Mouse (Mus musculus): Measurements from ENCODE around the gene Atp2b2. TPM values are rescaled to one million over a fixed set of nuclear protein-coding genes. Genes with fewer than 3 reads are reported as not detected.

Atp2b2 gene
- total and polyA plus RNA-seq, 2 experiments from 2014 or later = 35.4 to 96.3 TPM

DNA sequence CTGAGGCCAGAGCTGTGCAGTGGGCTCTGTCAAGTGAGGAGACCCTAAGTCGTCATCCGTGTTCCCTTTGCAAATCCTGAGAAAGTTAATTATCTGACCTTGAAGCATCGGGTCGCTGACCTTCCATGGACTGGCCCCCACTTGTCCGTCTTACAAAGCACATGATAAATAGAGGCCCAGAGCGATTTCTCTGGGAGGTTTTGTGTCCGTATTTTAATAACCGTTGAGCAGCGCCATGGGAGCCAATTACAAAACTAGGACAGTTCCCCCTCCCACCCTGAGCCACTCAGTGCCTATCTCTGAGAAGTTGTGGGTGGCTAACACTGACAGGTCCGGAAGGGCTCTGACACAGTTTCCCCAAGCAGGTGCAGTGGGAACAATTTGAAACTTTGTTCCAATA, 32.5 kb upstream of the Atp2b2 start:
- 54% methylated on average over 10 of the region's 10 CpGs for WGBS
- DNase-seq (ENCODE audit: low spot score) (no peak), ATAC-seq (ENCODE audit: low FRiP score) (no peak)
- no peaks in the 10 kb centered on the region for H3K9me3 ChIP-seq (ENCODE audit: low read length)
- H3K4me2 ChIP-seq (ENCODE audit: low read depth, low read length, poor library complexity, severe bottlenecking) = no peak overlapping the region
- H3K36me3 ChIP-seq (ENCODE audit: insufficient read depth, low read length) = no peaks in the 10 kb centered on the region
- H3K4me3 ChIP-seq (ENCODE audit: low read depth, low read length) = no peak overlapping the region
- no peak for TF ChIP-seq CTCF (IDR thresholded peaks at IDR 0.05)
- H3K4me1 ChIP-seq (ENCODE audit: insufficient read depth, low read length) = no peaks in the 10 kb centered on the region
- H3K27me3 ChIP-seq (ENCODE audit: insufficient read depth, low read length) = 0 out of 2 replicates have a peak, but pooled peaks cover 3% of the 10 kb centered on the region
- no peak overlapping the region for H3K9ac ChIP-seq (replicated peaks; ENCODE audit: low read length, poor library complexity, severe bottlenecking)
- no peak overlapping the region for H3K27ac ChIP-seq (ENCODE audit: low read depth, low read length)

GRCm38 (mm10) chr6:114074256-114074655, 31.8 kb upstream of the Atp2b2 start:
- Histone ChIP-seq H3K27me3 (ENCODE audit: insufficient read depth, low read length) (0 out of 2 replicates have a peak, but pooled peaks cover 3% of the 10 kb centered on the region), H3K4me3 (ENCODE audit: low read depth, low read length) (no peak overlapping the region), H3K9ac (replicated peaks; ENCODE audit: low read length, poor library complexity, severe bottlenecking) (no peak overlapping the region), H3K9me3 (ENCODE audit: low read length) (no peaks in the 10 kb centered on the region), H3K4me2 (ENCODE audit: low read depth, low read length, poor library complexity, severe bottlenecking) (no peak overlapping the region), H3K36me3 (ENCODE audit: insufficient read depth, low read length) (no peaks in the 10 kb centered on the region), H3K27ac (ENCODE audit: low read depth, low read length) (no peak overlapping the region), H3K4me1 (ENCODE audit: insufficient read depth, low read length) (no peaks in the 10 kb centered on the region)
- WGBS = 56% methylated on average over 1 of the region's 1 CpGs
- no peak for ATAC-seq (ENCODE audit: low FRiP score)
- TF ChIP-seq CTCF (IDR thresholded peaks at IDR 0.05) = no peak
- DNase-seq (ENCODE audit: low spot score) = no peak

- no peak overlapping the region for H3K9ac ChIP-seq (replicated peaks; ENCODE audit: low read length, poor library complexity, severe bottlenecking)
- no peaks in the 10 kb centered on the region for H3K4me1 ChIP-seq (ENCODE audit: insufficient read depth, low read length)
- no peaks in the 10 kb centered on the region for H3K36me3 ChIP-seq (ENCODE audit: insufficient read depth, low read length)
- no peak overlapping the region for H3K4me3 ChIP-seq (ENCODE audit: low read depth, low read length)
- WGBS = 5% methylated on average over 4 of the region's 4 CpGs
- no peak overlapping the region for H3K27ac ChIP-seq (ENCODE audit: low read depth, low read length)
- 0 out of 2 replicates have a peak, but pooled peaks cover 3% of the 10 kb centered on the region for H3K27me3 ChIP-seq (ENCODE audit: insufficient read depth, low read length)
- peak; percentile 92 for TF ChIP-seq CTCF (IDR thresholded peaks at IDR 0.05)
- ATAC-seq (ENCODE audit: low FRiP score) (no peak), DNase-seq (ENCODE audit: low spot score) (peak; percentile 90)
- H3K4me2 ChIP-seq (ENCODE audit: low read depth, low read length, poor library complexity, severe bottlenecking) = no peak overlapping the region
- no peaks in the 10 kb centered on the region for H3K9me3 ChIP-seq (ENCODE audit: low read length)
Observed at GRCm38 (mm10) chr6:114071564-114071963, 29.2 kb upstream of the Atp2b2 start.

DNA sequence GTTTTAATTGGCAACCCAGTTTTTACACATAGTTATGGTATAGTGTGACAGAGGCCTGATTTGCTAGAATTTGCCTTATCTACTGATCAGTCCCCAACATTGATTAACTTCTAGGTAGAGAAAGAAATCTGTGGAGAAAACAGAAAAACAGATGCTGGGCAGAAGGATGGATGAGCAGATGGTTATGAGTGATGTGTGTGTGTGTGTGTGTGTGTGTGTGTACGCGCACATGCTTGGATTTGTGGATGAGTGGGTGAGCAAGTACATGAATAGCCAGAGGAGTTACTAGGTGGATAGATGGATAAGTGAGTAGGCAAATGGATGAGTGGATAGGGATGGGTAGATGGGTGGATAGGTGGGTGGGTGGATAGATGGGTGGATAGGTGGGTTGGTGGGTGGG, 20.7 kb upstream of the Atp2b2 start:
- Histone ChIP-seq H3K36me3 (ENCODE audit: insufficient read depth, low read length) (no peaks in the 10 kb centered on the region), H3K4me2 (ENCODE audit: low read depth, low read length, poor library complexity, severe bottlenecking) (no peak overlapping the region), H3K27me3 (ENCODE audit: insufficient read depth, low read length) (no peaks in the 10 kb centered on the region), H3K4me1 (ENCODE audit: insufficient read depth, low read length) (peaks cover 2% of the 10 kb centered on the region; the same call in 1 of the 2 replicates), H3K9me3 (ENCODE audit: low read length) (no peaks in the 10 kb centered on the region), H3K4me3 (ENCODE audit: low read depth, low read length) (no peak overlapping the region), H3K27ac (ENCODE audit: low read depth, low read length) (no peak overlapping the region), H3K9ac (replicated peaks; ENCODE audit: low read length, poor library complexity, severe bottlenecking) (no peak overlapping the region)
- no peak for ATAC-seq (ENCODE audit: low FRiP score)
- TF ChIP-seq CTCF (IDR thresholded peaks at IDR 0.05) = no peak
- DNase-seq (ENCODE audit: low spot score) = no peak
- 97% methylated on average over 2 of the region's 2 CpGs for WGBS

- no peak for DNase-seq (ENCODE audit: low spot score)
- H3K27ac ChIP-seq (ENCODE audit: low read depth, low read length) = no peak overlapping the region
- H3K27me3 ChIP-seq (ENCODE audit: insufficient read depth, low read length) = no peaks in the 10 kb centered on the region
- ATAC-seq (ENCODE audit: low FRiP score) = no peak
- H3K4me1 ChIP-seq (ENCODE audit: insufficient read depth, low read length) = peaks cover 5% of the 10 kb centered on the region; the same call in 1 of the 2 replicates
- H3K4me2 ChIP-seq (ENCODE audit: low read depth, low read length, poor library complexity, severe bottlenecking) = no peak overlapping the region
- H3K36me3 ChIP-seq (ENCODE audit: insufficient read depth, low read length) = no peaks in the 10 kb centered on the region
- H3K4me3 ChIP-seq (ENCODE audit: low read depth, low read length) = no peak overlapping the region
- H3K9ac ChIP-seq (replicated peaks; ENCODE audit: low read length, poor library complexity, severe bottlenecking) = no peak overlapping the region
- TF ChIP-seq CTCF (IDR thresholded peaks at IDR 0.05) = no peak
- no peaks in the 10 kb centered on the region for H3K9me3 ChIP-seq (ENCODE audit: low read length)
Observed at GRCm38 (mm10) chr6:114062688-114063087, 20.3 kb upstream of the Atp2b2 start.

DNA sequence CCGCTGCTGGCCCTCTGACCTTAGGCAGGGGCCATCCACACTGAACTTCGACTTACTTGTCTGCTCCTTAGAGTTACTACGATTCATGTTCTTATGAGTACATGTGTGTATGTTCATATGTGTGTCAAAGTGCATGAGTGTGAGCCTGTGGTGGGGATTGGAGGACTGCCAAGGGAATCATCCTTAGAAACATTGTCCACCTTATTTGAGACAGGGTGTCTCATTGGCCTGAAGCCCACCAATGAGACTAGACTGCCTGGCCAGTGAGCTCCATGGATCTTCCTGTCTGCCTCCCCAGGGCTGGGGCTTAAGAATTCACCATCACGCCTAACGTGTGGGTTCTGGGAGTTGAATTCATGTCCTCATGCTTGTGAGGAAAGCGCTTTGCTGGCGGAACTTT, 16.8 kb upstream of the Atp2b2 start:
- DNase-seq (ENCODE audit: low spot score) (no peak), ATAC-seq (ENCODE audit: low FRiP score) (no peak)
- Histone ChIP-seq H3K27me3 (ENCODE audit: insufficient read depth, low read length) (no peaks in the 10 kb centered on the region), H3K9me3 (ENCODE audit: low read length) (no peaks in the 10 kb centered on the region), H3K27ac (ENCODE audit: low read depth, low read length) (no peak overlapping the region), H3K4me1 (ENCODE audit: insufficient read depth, low read length) (peaks cover 7% of the 10 kb centered on the region; the same call in 1 of the 2 replicates), H3K9ac (replicated peaks; ENCODE audit: low read length, poor library complexity, severe bottlenecking) (no peak overlapping the region), H3K4me3 (ENCODE audit: low read depth, low read length) (no peak overlapping the region), H3K36me3 (ENCODE audit: insufficient read depth, low read length) (no peaks in the 10 kb centered on the region), H3K4me2 (ENCODE audit: low read depth, low read length, poor library complexity, severe bottlenecking) (no peak overlapping the region)
- TF ChIP-seq CTCF (IDR thresholded peaks at IDR 0.05) = no peak
- WGBS = 78% methylated on average over 7 of the region's 7 CpGs

All from midbrain, postnatal 0 days (tissue).